Mouse (Mus musculus) large intestine, adult 2 months (tissue): ENCODE data around the gene Foxo6. TPM values are rescaled to one million over a fixed set of nuclear protein-coding genes. Genes with fewer than 3 reads are reported as not detected.

Source experiments
- DNase-seq: peaks from one replicate; pipeline ENCODE4 v3.0.0-alpha.2; 2012; ENCODE audit warnings: low read depth, low spot score
- WGBS: fragments of 180-500 bp; shearing (Covaris S2); methylation state at CpG from one replicate; pipeline ENCODE4 v1.1.7; 2018; 5-methylcytosine and 5-hydroxymethylcytosine counted together
- polyA plus RNA-seq: library from polyadenylated mRNA; depleted of rRNA; stranded (reverse); fragments of >200 nt; gene quantifications from 2 replicates; pipeline ENCODE4 v1.2.3, GENCODE M21; 2012

The Foxo6 gene
- polyA plus RNA-seq, 1 experiment = 6.9 TPM

- 100% methylated on average over 1 of the region's 1 CpGs for WGBS
- no peak for DNase-seq
These were observed 1.4 kb downstream of the Foxo6 start for GRCm38 (mm10) chr4:120285730-120286129.

DNA sequence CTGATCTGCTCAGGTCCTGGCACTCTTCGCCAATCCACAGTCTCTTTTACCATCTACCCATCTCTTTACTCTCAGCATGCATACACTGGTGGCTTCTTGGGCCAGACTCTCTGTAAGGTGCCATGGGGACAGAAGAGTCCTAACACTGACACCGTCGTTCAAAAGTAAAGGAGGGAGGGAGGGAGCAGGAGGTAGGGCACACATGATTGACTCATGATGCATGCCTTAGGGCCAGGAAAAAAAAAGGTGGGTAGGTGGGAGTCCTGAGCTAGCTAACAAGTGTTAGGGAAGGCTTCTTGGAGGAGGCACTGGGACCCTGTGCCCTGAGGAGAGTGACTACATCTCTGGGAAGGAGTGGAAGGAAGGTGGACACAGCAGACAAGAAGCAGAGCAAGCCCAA, 1.9 kb downstream of the Foxo6 start:
- WGBS = 87% methylated on average over 3 of the region's 3 CpGs

GRCm38 (mm10) chr4:120284187-120284586, 3.0 kb downstream of the Foxo6 start:
- 46% methylated on average over 1 of the region's 1 CpGs for WGBS
- DNase-seq = no peak

More for the DNA sequence above, 1.9 kb downstream of the Foxo6 start:
- no peak for DNase-seq

- peak; percentile 75 for DNase-seq
- 4% methylated on average over 5 of the region's 6 CpGs for WGBS
These were observed 4.0 kb downstream of the Foxo6 start for GRCm38 (mm10) chr4:120283141-120283540.

DNA sequence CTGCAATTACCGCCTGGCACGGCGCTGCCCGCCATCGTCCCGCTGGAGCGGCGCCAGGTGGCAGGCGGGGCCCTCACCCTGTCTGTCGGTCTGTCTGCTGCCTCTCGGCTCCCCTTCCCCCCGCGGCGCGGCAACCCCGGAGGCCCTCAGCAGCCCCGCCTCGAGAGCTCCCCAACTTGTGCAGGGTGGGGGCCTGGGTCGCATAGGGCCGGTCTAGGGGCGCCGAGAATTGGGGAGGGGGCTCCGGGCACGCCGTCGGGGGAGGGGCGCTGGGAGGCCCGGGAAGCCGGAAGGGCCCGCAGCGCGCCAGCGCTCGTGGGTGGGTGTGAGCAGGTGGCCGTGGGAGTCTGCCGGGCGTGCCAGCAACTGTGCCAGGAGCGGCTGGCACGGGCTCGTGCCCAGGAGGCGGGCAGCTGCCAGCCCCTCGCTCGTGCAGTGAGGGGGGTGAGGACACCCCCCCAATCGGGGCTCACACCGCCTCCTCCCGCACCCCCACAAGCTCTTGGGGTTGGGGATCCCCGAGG, 4.5 kb downstream of the Foxo6 start:
- WGBS = 2% methylated on average over 47 of the region's 47 CpGs
- DNase-seq = no peak

DNA sequence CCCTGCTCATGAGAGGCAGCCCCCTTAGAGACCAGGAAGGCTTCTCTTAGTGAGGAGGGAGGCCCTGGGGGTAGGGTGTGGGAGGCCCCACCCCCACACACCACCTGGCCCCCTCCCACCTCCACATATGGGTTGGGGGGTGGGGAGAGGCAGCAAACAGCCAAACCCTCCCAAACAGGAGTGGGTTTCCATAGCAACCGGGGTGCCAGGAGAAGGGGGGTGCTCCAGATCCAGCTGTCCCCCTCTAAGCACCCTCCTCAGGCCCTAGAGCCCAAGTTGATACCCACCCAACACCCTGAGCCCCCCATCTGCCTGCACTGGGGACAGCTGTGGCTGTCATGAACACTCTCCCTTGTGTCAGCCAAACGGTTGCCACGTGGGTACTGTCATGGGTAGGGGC, 6.1 kb downstream of the Foxo6 start:
- no peak for DNase-seq
- WGBS = 86% methylated on average over 3 of the region's 3 CpGs

GRCm38 (mm10) chr4:120280432-120280831, 6.7 kb downstream of the Foxo6 start:
- DNase-seq = no peak
- WGBS = 91% methylated on average over 12 of the region's 12 CpGs

DNA sequence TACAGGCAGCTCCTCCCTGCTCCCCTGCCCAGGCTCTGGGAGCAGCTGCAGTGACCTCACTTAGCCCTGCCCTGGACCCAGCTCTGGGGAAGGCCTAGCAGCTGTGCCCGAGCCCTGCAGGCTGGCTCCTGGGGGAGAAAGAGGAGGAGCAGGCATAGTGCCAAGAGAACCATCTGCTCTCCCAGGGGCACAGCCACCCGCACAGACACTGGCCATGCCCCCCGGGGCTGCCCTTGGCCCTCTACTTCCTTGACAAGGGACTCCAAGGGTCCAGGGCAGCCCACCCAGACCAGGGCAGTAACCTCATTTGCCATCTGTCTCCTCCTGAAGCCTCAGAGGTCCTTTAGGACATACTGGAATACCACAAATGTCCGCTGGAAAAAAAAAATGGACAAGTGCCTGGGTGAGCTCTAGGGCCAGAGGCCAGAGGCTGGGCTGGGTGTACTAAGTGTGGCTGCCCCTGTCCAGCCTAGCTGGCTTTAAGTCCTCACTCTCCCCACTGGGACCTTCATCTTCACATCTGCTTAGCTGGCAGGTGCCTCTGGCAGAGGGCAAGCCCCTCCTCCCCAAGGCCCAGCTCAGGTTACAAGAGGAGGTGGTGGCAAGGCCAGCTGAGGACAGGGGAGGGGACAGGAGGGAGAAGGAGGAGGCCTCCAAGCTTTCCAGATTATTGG, 9.8 kb downstream of the Foxo6 start:
- DNase-seq = no peak
- 41% methylated on average over 4 of the region's 4 CpGs for WGBS

DNA sequence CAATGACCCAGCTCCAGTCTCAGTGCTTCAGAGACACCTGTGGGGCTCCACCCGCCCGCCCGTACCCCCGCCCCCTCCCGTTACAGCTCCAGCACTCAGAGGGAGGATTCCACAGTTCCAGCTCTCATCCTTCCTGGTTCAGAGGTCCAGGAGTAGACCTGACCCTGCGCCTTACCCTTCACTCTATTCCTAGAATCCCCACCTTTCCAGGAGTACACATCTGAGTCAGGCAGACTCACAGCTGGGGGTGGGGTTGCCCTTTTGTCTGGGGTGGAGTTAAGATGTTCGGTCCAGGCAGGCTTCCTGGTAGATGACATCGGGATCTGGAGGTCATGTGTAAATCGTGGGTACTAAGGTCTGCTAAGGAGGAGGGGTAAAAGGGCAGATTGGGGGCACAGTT, 11.7 kb downstream of the Foxo6 start:
- 38% methylated on average over 9 of the region's 9 CpGs for WGBS
- DNase-seq = peak; percentile 45

GRCm38 (mm10) chr4:120273594-120273993, 13.6 kb downstream of the Foxo6 start:
- DNase-seq = no peak
- 75% methylated on average over 7 of the region's 7 CpGs for WGBS

DNA sequence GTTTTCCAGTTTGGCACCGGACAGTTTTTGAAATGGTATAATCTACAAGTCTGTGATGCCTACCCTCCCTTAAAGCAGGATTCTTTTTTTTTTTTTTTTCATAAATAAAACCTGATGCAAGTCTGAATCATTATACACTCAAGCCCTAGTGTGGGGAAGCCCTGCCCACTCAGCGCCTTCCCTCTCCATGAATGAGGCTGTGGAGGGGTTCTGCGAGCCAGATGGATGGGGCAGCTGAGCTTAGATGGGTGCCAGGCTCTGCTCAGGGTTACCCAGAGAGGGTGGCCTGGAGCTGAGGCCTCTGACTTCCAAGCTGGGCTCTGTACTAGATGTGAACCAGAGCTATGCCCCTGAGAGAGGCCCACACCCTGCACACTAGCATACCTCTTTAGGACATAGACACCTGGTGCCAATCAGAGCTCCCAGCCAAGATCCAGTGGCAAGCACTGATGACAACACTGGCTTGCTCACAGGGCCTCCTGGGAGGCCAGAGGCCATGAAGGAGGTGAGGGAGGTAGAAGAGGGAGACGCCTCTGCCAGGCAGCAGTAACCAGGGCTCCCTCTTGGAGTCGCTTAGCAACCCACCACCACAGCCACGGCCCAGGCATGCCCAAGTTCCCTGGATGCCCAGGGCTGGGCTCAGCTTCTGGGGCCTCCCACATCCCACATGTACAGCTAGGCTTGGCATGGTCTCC, 15.1 kb downstream of the Foxo6 start:
- 93% methylated on average over 6 of the region's 6 CpGs for WGBS
- no peak for DNase-seq

- DNase-seq = no peak
- WGBS = 29% methylated on average over 8 of the region's 8 CpGs
These were observed 15.9 kb downstream of the Foxo6 start for GRCm38 (mm10) chr4:120271208-120271607.

- no peak for DNase-seq
- 33% methylated on average over 4 of the region's 4 CpGs for WGBS
These were observed 16.3 kb downstream of the Foxo6 start for GRCm38 (mm10) chr4:120270937-120271199.

GRCm38 (mm10) chr4:120270148-120270936, 16.8 kb downstream of the Foxo6 start:
- 67% methylated on average over 4 of the region's 4 CpGs for WGBS
- no peak for DNase-seq

- WGBS = 12% methylated on average over 9 of the region's 9 CpGs
- no peak for DNase-seq
These were observed 17.7 kb downstream of the Foxo6 start for GRCm38 (mm10) chr4:120269426-120269825.

DNA sequence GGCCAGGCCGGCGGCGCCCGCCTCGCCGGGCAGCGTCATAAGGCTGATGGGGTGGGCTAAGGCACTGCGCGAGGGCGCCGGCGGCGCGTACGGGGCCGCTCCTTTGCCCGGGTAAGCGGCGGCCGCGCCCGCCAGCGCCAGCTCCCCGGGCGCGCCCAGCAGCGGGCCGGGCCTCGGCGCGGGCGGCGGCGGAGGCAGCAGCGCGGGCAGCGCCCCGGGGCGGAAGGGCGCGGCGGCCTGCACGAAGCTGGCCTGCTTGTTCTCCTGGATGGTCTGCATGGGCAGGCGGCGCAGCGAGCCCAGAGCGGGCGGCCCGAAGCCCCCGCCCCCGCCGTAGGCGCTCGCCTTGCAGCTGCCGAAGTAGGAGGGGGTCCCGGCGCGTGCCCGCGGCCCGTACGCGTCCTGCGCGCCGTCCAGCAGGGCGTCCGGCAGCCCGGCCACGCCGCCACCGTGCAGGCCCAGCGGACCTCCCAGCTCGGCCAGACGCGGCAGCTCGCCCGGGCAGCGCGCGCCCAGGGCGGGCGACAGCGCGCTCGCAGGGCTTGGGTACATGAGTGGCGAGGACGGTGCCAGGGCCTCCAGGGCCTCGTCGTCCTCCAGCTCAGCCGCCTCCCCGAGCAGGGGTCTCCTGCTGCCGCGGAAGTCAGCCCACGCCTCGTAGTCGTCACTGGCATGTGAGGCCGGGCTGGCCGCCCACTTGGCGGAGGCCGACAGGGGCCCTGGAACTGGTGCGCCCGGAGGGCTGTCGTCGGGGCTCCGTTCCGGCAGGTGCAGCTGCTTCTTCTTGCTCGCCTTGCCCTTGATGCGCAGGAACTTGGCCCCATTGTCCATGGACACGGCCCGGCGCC, 18.7 kb downstream of the Foxo6 start:
- DNase-seq = no peak
- WGBS = 1% methylated on average over 112 of the region's 112 CpGs

DNA sequence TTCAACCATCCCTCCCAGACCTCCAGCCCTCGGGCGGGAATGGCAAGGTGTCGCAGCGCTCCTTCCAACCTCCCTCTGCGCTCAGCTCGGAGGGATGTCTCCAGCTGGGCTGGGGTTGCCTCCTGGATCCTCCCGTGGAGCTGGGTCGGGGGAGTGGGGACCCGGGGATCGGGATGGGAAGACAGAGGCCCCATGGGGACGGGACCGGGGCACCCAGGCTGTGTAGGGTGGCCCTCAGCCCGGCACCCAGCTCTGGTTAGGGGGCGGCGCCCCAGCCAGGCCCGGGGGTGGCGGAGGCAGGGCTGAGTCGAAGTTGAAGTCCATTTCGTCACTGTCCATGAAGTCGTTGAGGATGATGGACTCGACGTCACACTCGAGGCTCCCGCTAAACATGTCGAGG, 19.5 kb downstream of the Foxo6 start:
- 19% methylated on average over 25 of the region's 25 CpGs for WGBS

DNA sequence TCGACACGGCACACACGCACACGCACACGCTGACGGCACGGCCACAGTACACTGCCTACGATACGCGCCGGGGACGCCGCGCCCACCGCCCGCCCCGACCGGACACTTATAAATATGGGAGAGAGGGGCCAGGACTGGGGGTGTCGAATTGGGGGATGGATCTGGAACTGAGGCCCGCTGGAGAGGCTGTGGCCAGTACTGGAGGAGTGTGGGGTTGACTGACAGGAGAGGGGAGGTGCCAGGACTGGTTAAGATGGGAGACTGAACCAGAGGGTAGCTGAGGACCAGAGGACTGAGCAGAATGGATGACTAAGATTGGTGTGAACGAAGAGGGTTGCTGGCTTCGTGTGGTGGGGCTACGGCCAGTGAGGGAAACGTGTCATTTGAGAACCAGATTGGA, 20.0 kb downstream of the Foxo6 start:
- no peak for DNase-seq
- 52% methylated on average over 24 of the region's 24 CpGs for WGBS

More for the DNA sequence above, 19.5 kb downstream of the Foxo6 start:
- DNase-seq = no peak

DNA sequence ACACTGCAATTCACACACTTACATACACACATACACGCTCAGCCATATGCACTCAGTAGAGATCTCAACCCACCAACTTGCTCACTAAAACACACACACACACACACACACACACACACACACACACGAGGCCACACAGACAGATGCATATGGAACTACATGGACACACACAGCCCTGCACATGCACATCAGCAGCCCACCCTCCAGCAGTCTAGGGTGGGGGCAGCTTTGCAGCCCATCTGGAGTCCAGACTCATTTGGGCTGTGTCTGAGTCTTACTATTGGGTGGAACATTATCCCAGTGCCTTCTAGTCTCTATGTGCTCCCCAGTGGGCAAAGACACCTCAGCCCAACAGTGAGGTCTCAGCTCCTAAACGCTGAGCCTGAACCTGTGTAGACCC, 23.0 kb downstream of the Foxo6 start:
- WGBS = 52% methylated on average over 3 of the region's 3 CpGs
- no peak for DNase-seq

GRCm38 (mm10) chr4:120262726-120263125, 24.4 kb downstream of the Foxo6 start:
- no peak for DNase-seq
- 64% methylated on average over 2 of the region's 2 CpGs for WGBS
